Comparison of ENCODE assay signal across 11 mouse cellular contexts in the genomic region with DNA sequence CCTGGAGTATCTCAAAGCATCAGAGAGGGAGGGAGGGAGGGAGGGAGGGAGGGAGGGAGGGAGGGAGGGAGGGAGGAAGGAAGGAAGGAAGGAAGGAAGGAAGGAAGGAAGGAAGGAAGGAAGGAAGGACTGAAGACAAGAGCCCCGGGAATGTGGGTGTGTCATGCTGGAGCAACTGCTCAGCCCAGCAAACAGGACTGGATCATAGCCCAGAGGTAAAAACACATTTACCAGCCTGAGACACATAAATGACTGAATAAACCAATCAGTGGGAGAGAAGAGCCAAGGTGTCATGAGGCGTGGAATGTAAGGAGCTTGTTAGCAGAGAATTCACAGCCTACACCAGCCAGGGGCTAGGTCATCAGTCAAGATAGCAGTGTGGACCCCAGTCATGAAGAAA.
"Had no signal": no experiment of that assay in that cellular context is flagged by ENCODE, and none has a peak within 500 bp of the region (broad histone marks: within the 10 kb centered on the region; RNA-seq: fewer than 3 reads in every experiment).

No protein-coding gene starts in this region.

- H3K9me3 ChIP-seq: liver, embryonic 13.5 days had no signal

- H3K36me3 ChIP-seq: liver, embryonic 13.5 days had no signal

- H3K4me2 ChIP-seq: liver, embryonic 13.5 days; midbrain, embryonic 11.5 days had no signal

- H3K4me3 ChIP-seq: left cerebral cortex, adult 2 months; liver, embryonic 13.5 days had no signal

- H3K9ac ChIP-seq: liver, embryonic 13.5 days had no signal

- H3K27ac ChIP-seq: kidney, postnatal 0 days; left cerebral cortex, adult 2 months; liver, embryonic 13.5 days had no signal

- DNase-seq: kidney, adult 9 months; layer of hippocampus, postnatal 36 days; liver, embryonic 13.5 days; lung, adult 2 months; lung, postnatal 14 days; midbrain, embryonic 14.5 days; thymus, adult 18-20 months; thymus, postnatal 36 days had no signal
